Mouse (Mus musculus) liver, embryonic 11.5 days (tissue): Measurements from ENCODE around the gene Fads1. TPM values are rescaled to one million over a fixed set of nuclear protein-coding genes. Genes with fewer than 3 reads are reported as not detected.

Source experiments
- ATAC-seq: fragments of 200-750 bp; cut with Nextera tagmentation; replicated peaks from 2 replicates; pipeline ENCODE4 v1.8.0; 2017; ENCODE audit warnings: moderate number of reproducible peaks, mild to moderate bottlenecking, moderate TSS enrichment, moderate library complexity; ENCODE audit not compliant: low FRiP score
- DNase-seq: peaks from one replicate; pipeline ENCODE4 v3.0.0-alpha.2; 2017; ENCODE audit warnings: low spot score
- H3K27ac ChIP-seq: fragments of 300-500 bp; sonication (generic); 2 replicates; pipeline ENCODE4 v1.5.1; 2014; ENCODE audit warnings: mild to moderate bottlenecking, low read depth, low read length, control low read depth
- H3K27me3 ChIP-seq: fragments of 300-500 bp; sonication (generic); replicated peaks from 2 replicates; pipeline ENCODE4 v1.6.1; 2014; ENCODE audit warnings: low read length, mixed read lengths; ENCODE audit not compliant: control insufficient read depth, insufficient read depth
- H3K36me3 ChIP-seq: fragments of 300-500 bp; sonication (generic); 2 replicates; pipeline ENCODE4 v1.6.1; 2014; ENCODE audit warnings: mild to moderate bottlenecking, low read length, moderate library complexity, mixed read lengths; ENCODE audit not compliant: control insufficient read depth, insufficient read depth
- H3K4me1 ChIP-seq: fragments of 300-500 bp; sonication (generic); replicated peaks from 2 replicates; pipeline ENCODE4 v1.6.1; 2014; ENCODE audit warnings: low read length, mixed read lengths; ENCODE audit not compliant: control insufficient read depth, insufficient read depth
- H3K4me2 ChIP-seq: fragments of 300-500 bp; sonication (generic); 2 replicates; pipeline ENCODE4 v1.6.1; 2014; ENCODE audit warnings: mild to moderate bottlenecking, control low read depth, moderate library complexity
- H3K4me3 ChIP-seq: fragments of 300-500 bp; sonication (generic); 2 replicates; pipeline ENCODE4 v1.5.1; 2014; ENCODE audit warnings: low read depth, low read length, control low read depth
- H3K9ac ChIP-seq: fragments of 300-500 bp; sonication (generic); 2 replicates; pipeline ENCODE4 v1.6.1; 2014; ENCODE audit warnings: low read depth, low read length, control low read depth
- H3K9me3 ChIP-seq: fragments of 300-500 bp; sonication (generic); 2 replicates; pipeline ENCODE4 v1.6.1; 2016; ENCODE audit warnings: low read length, inconsistent platforms, mixed read lengths; ENCODE audit not compliant: control insufficient read depth
- WGBS: fragments of 180-500 bp; shearing (Covaris S2); extraction: QIAGEN DNeasy Blood & Tissue Kit; methylation state at CpG from one replicate; pipeline ENCODE4 v1.1.7; 2014; 5-methylcytosine and 5-hydroxymethylcytosine counted together
- polyA plus RNA-seq: library from polyadenylated mRNA; unstranded; fragments of >200 nt; fragmentation: Nextera tagmentation; extraction: Ambion mirVana; gene quantifications from 2 replicates; pipeline ENCODE4 v1.2.1, GENCODE M21; 2014

Gene Fads1
- polyA plus RNA-seq: 113 and 121 TPM in 2 replicates

DNA sequence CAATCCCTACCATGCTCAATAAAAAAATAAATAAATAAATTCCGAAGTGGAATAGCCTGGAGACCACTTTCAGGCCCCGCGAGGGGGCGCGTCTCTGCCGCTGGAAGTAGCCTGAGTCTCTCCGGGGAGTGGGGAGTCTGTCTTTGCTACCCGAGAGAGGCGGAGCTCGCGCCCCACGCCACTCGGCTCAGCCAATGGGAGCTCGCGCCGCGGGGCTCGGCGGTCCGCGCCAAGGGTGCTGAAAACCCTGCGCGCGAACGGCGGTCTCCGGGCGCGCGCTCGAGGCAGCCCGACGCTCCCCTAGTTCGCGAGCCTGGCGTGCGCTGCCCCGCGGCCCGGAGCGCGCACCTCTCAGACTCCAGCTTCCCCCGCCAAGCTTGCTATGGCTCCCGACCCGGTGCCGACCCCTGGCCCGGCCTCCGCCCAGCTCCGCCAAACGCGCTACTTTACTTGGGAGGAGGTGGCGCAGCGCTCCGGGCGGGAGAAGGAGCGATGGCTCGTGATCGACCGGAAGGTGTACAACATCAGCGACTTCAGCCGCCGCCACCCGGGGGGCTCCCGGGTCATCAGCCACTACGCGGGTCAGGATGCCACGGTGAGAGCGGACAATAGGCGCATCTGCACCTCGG, at the start of gene Fads1:
Fads1 (plus strand) TSS at position 219 of the 629 bp plus-strand sequence.
- DNase-seq: peak; percentile 93
- H3K4me2 ChIP-seq: peak within 1 kb of the TSS; percentile 93
- WGBS: under 1% methylated on average over 70 of the region's 70 CpGs
- H3K9me3 ChIP-seq: no peaks in the 10 kb centered on the region
- peak within 1 kb of the TSS; percentile 87 for H3K27ac ChIP-seq
- H3K4me1 ChIP-seq: peaks cover 9% of the 10 kb centered on the region
- no peaks in the 10 kb centered on the region for H3K27me3 ChIP-seq
- peak within 1 kb of the TSS; percentile 86 for H3K4me3 ChIP-seq
- peak within 1 kb of the TSS; percentile 95 for H3K9ac ChIP-seq
- peaks cover 24% of the 10 kb centered on the region for H3K36me3 ChIP-seq
- ATAC-seq: peak; percentile 95

DNA sequence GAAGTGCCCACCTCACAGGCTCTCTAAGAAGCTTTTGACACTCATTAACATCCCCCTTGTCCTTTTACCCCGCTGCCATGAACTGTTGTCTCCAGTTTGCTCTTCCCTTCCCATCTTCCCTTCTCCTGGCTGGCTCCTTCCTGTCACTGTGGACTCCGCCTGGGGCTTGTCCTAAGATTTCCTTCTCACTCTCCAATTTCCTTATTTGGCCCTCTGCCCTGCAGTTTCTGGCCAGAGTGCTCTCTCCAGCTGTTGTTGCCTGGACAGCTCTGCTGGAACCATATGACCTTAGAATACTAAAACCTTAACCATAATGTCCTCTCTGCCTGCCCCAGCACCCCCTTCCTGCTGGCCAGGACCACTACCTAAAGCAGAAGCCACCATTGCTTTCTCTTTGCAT, 48.0 kb upstream of the Fads1 start:
- no peaks in the 10 kb centered on the region for H3K4me1 ChIP-seq
- no peak overlapping the region for H3K4me3 ChIP-seq
- no peaks in the 10 kb centered on the region for H3K36me3 ChIP-seq
- no peaks in the 10 kb centered on the region for H3K9me3 ChIP-seq
- DNase-seq (peak; percentile 24), ATAC-seq (no peak)
- no peak overlapping the region for H3K4me2 ChIP-seq
- WGBS: 57% methylated on average over 2 of the region's 2 CpGs
- H3K27me3 ChIP-seq: no peaks in the 10 kb centered on the region
- H3K9ac ChIP-seq: no peak overlapping the region
- no peak overlapping the region for H3K27ac ChIP-seq

- 89% methylated on average over 5 of the region's 5 CpGs for WGBS
- ATAC-seq: no peak
- Histone ChIP-seq H3K4me3 (no peak overlapping the region), H3K36me3 (no peaks in the 10 kb centered on the region), H3K4me1 (no peaks in the 10 kb centered on the region), H3K27ac (no peak overlapping the region), H3K9me3 (no peaks in the 10 kb centered on the region), H3K27me3 (no peaks in the 10 kb centered on the region), H3K9ac (no peak overlapping the region), H3K4me2 (no peak overlapping the region)
- peak; percentile 5 for DNase-seq
Measured at GRCm38 (mm10) chr19:10137423-10137822, 45.3 kb upstream of the Fads1 start.

GRCm38 (mm10) chr19:10139736-10140135, 43.0 kb upstream of the Fads1 start:
- Histone ChIP-seq H3K27ac (no peak overlapping the region), H3K4me1 (no peaks in the 10 kb centered on the region), H3K27me3 (no peaks in the 10 kb centered on the region), H3K36me3 (no peaks in the 10 kb centered on the region), H3K9ac (no peak overlapping the region), H3K4me3 (no peak overlapping the region), H3K9me3 (no peaks in the 10 kb centered on the region), H3K4me2 (no peak overlapping the region)
- no peak for ATAC-seq
- peak; percentile 20 for DNase-seq
- WGBS: 82% methylated on average over 6 of the region's 6 CpGs

- Histone ChIP-seq H3K27ac (no peak overlapping the region), H3K36me3 (no peaks in the 10 kb centered on the region), H3K9me3 (no peaks in the 10 kb centered on the region), H3K4me3 (no peak overlapping the region), H3K4me2 (no peak overlapping the region), H3K9ac (no peak overlapping the region), H3K4me1 (no peaks in the 10 kb centered on the region; the same call in 1 of the 2 replicates), H3K27me3 (no peaks in the 10 kb centered on the region)
- 79% methylated on average over 2 of the region's 2 CpGs for WGBS
- ATAC-seq (no peak), DNase-seq (no peak)
Measured at GRCm38 (mm10) chr19:10143667-10144066, 39.0 kb upstream of the Fads1 start.

DNA sequence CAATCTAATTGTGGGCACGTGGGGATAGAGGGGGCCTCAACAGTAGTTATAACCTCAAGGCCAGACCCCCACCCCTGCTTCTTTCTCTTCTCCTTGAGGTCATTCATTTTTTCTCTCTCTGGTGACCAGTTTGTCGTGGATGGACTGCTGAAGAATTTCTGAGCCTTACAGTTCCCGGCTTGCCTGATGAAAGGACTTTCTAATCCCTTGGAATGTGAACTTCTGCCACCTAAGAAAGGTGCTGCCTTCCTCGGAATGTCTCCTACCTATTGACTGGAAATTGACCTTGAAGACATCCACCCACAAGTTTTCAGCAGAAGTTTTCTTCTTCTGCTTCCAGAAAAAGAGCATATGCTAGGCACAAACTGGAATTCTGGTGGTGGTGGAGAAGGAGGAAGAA, 38.2 kb upstream of the Fads1 start:
- Histone ChIP-seq H3K36me3 (no peaks in the 10 kb centered on the region), H3K9ac (no peak overlapping the region), H3K4me2 (no peak overlapping the region), H3K9me3 (no peaks in the 10 kb centered on the region), H3K27me3 (no peaks in the 10 kb centered on the region), H3K27ac (no peak overlapping the region), H3K4me1 (no peaks in the 10 kb centered on the region; the same call in 1 of the 2 replicates), H3K4me3 (no peak overlapping the region)
- WGBS: 55% methylated on average over 4 of the region's 4 CpGs
- DNase-seq: peak; percentile 24
- ATAC-seq: no peak

- H3K9ac ChIP-seq: no peak overlapping the region
- no peak overlapping the region for H3K4me3 ChIP-seq
- H3K9me3 ChIP-seq: peaks cover 1% of the 10 kb centered on the region; the same call in 1 of the 2 replicates
- H3K4me2 ChIP-seq: no peak overlapping the region
- H3K4me1 ChIP-seq: no peaks in the 10 kb centered on the region; the same call in 1 of the 2 replicates
- ATAC-seq: no peak
- H3K27ac ChIP-seq: no peak overlapping the region
- no peaks in the 10 kb centered on the region for H3K36me3 ChIP-seq
- H3K27me3 ChIP-seq: no peaks in the 10 kb centered on the region
- no peak for DNase-seq
- WGBS: 83% methylated on average over 6 of the region's 6 CpGs
Measured at GRCm38 (mm10) chr19:10148555-10148954, 34.1 kb upstream of the Fads1 start.

DNA sequence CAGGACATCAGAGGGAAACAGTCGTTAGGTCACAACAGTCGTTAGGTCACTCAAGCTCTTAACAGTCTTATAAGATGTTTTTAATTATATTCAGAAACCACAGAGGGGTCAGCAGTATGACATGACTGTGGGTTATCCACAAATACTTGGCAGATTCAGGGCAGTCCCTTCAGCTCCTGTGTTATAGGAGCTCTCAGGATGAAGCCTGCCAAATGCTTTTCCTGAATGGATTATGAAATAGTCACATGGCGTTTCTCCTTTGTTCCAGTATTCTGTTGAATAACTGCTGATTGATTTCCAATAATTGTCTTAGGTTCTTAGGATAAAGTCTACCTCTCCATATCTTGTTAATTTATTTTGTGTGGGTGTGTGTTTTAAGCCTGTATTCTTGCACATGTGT, 33.5 kb upstream of the Fads1 start:
- Histone ChIP-seq H3K9ac (no peak overlapping the region), H3K9me3 (peaks cover 2% of the 10 kb centered on the region; the same call in 1 of the 2 replicates), H3K4me3 (no peak overlapping the region), H3K4me1 (no peaks in the 10 kb centered on the region; the same call in 1 of the 2 replicates), H3K36me3 (no peaks in the 10 kb centered on the region), H3K27me3 (no peaks in the 10 kb centered on the region), H3K4me2 (no peak overlapping the region), H3K27ac (no peak overlapping the region)
- DNase-seq: no peak
- 0 out of 2 replicates have a peak, but pooled peaks have one; percentile 23 for ATAC-seq
- 60% methylated on average over 3 of the region's 3 CpGs for WGBS

GRCm38 (mm10) chr19:10157725-10158124, 25.0 kb upstream of the Fads1 start:
- no peaks in the 10 kb centered on the region for H3K4me1 ChIP-seq
- no peaks in the 10 kb centered on the region for H3K36me3 ChIP-seq
- peak; percentile 25 for DNase-seq
- 81% methylated on average over 2 of the region's 2 CpGs for WGBS
- no peak for ATAC-seq
- H3K4me3 ChIP-seq: no peak overlapping the region
- H3K27ac ChIP-seq: no peak overlapping the region
- H3K27me3 ChIP-seq: no peaks in the 10 kb centered on the region
- H3K9me3 ChIP-seq: peaks cover 5% of the 10 kb centered on the region
- no peak overlapping the region for H3K9ac ChIP-seq
- H3K4me2 ChIP-seq: no peak overlapping the region
